Mouse (Mus musculus): ENCODE data around the gene Synpo2. TPM values are rescaled to one million over a fixed set of nuclear protein-coding genes. Genes with fewer than 3 reads are reported as not detected.

Synpo2 gene
- polyA plus RNA-seq, 1 experiment from 2014 or later: 2.2 TPM

- Histone ChIP-seq H3K9ac (replicated peaks; ENCODE audit: low read depth) (no peak overlapping the region), H3K9me3 (ENCODE audit: low read length) (no peaks in the 10 kb centered on the region), H3K4me1 (ENCODE audit: insufficient read depth, low read depth, low read length) (no peaks in the 10 kb centered on the region), H3K4me2 (replicated peaks; ENCODE audit: low read depth, low read length) (no peak overlapping the region), H3K36me3 (ENCODE audit: insufficient read depth, low read length) (no peaks in the 10 kb centered on the region), H3K27ac (ENCODE audit: low read length) (no peak overlapping the region), H3K27me3 (replicated peaks; ENCODE audit: insufficient read depth, low read length) (no peaks in the 10 kb centered on the region), H3K4me3 (ENCODE audit: low read depth, low read length) (no peak overlapping the region)
- no peak for TF ChIP-seq EP300 (IDR thresholded peaks at IDR 0.05)
- no peak for TF ChIP-seq CTCF (IDR thresholded peaks at IDR 0.05)
- ATAC-seq: no peak
- 59% methylated on average over 10 of the region's 10 CpGs for WGBS
- DNase-seq (ENCODE audit: low spot score): no peak
Observed at GRCm38 (mm10) chr3:123185238-123185925, 50.6 kb downstream of the Synpo2 start.

- Histone ChIP-seq H3K27ac (ENCODE audit: low read length) (no peak overlapping the region), H3K4me1 (ENCODE audit: insufficient read depth, low read depth, low read length) (no peaks in the 10 kb centered on the region), H3K9me3 (ENCODE audit: low read length) (no peaks in the 10 kb centered on the region), H3K36me3 (ENCODE audit: insufficient read depth, low read length) (no peaks in the 10 kb centered on the region), H3K4me3 (ENCODE audit: low read depth, low read length) (no peak overlapping the region), H3K27me3 (replicated peaks; ENCODE audit: insufficient read depth, low read length) (no peaks in the 10 kb centered on the region), H3K4me2 (replicated peaks; ENCODE audit: low read depth, low read length) (no peak overlapping the region), H3K9ac (replicated peaks; ENCODE audit: low read depth) (no peak overlapping the region)
- DNase-seq (ENCODE audit: low spot score) (no peak), ATAC-seq (no peak)
- WGBS: 69% methylated on average over 10 of the region's 10 CpGs
- TF ChIP-seq CTCF (IDR thresholded peaks at IDR 0.05) (no peak), EP300 (IDR thresholded peaks at IDR 0.05) (no peak)
Observed at GRCm38 (mm10) chr3:123184281-123184680, 51.7 kb downstream of the Synpo2 start.

GRCm38 (mm10) chr3:123179508-123179907 is 56.4 kb downstream of the Synpo2 start:
- Histone ChIP-seq H3K4me3 (ENCODE audit: low read depth, low read length) (no peak overlapping the region), H3K4me1 (ENCODE audit: insufficient read depth, low read depth, low read length) (no peaks in the 10 kb centered on the region), H3K9ac (replicated peaks; ENCODE audit: low read depth) (no peak overlapping the region), H3K9me3 (ENCODE audit: low read length) (no peaks in the 10 kb centered on the region), H3K36me3 (ENCODE audit: insufficient read depth, low read length) (no peaks in the 10 kb centered on the region), H3K27ac (ENCODE audit: low read length) (no peak overlapping the region), H3K27me3 (replicated peaks; ENCODE audit: insufficient read depth, low read length) (no peaks in the 10 kb centered on the region), H3K4me2 (replicated peaks; ENCODE audit: low read depth, low read length) (no peak overlapping the region)
- DNase-seq (ENCODE audit: low spot score) (no peak), ATAC-seq (peak; percentile 21; the same call in 1 of the 2 replicates)
- WGBS: 12% methylated on average over 8 of the region's 8 CpGs
- TF ChIP-seq EP300 (IDR thresholded peaks at IDR 0.05) (no peak), CTCF (IDR thresholded peaks at IDR 0.05) (no peak)

- H3K9ac ChIP-seq (replicated peaks; ENCODE audit: low read depth): no peak overlapping the region
- TF ChIP-seq EP300 (IDR thresholded peaks at IDR 0.05) (no peak), CTCF (IDR thresholded peaks at IDR 0.05) (no peak)
- DNase-seq (ENCODE audit: low spot score): no peak
- no peaks in the 10 kb centered on the region for H3K4me1 ChIP-seq (ENCODE audit: insufficient read depth, low read depth, low read length)
- no peak for ATAC-seq
- no peaks in the 10 kb centered on the region for H3K9me3 ChIP-seq (ENCODE audit: low read length)
- H3K4me2 ChIP-seq (replicated peaks; ENCODE audit: low read depth, low read length): no peak overlapping the region
- no peak overlapping the region for H3K27ac ChIP-seq (ENCODE audit: low read length)
- no peaks in the 10 kb centered on the region for H3K27me3 ChIP-seq (replicated peaks; ENCODE audit: insufficient read depth, low read length)
- H3K4me3 ChIP-seq (ENCODE audit: low read depth, low read length): no peak overlapping the region
- WGBS: 83% methylated on average over 5 of the region's 5 CpGs
- H3K36me3 ChIP-seq (ENCODE audit: insufficient read depth, low read length): no peaks in the 10 kb centered on the region
Observed at GRCm38 (mm10) chr3:123179041-123179440, 56.9 kb downstream of the Synpo2 start.

- Histone ChIP-seq H3K27me3 (replicated peaks; ENCODE audit: insufficient read depth, low read length) (no peaks in the 10 kb centered on the region), H3K4me2 (replicated peaks; ENCODE audit: low read depth, low read length) (no peak overlapping the region), H3K36me3 (ENCODE audit: insufficient read depth, low read length) (no peaks in the 10 kb centered on the region), H3K4me1 (ENCODE audit: insufficient read depth, low read depth, low read length) (no peaks in the 10 kb centered on the region), H3K9me3 (ENCODE audit: low read length) (no peaks in the 10 kb centered on the region), H3K27ac (ENCODE audit: low read length) (no peak overlapping the region), H3K9ac (replicated peaks; ENCODE audit: low read depth) (no peak overlapping the region), H3K4me3 (ENCODE audit: low read depth, low read length) (no peak overlapping the region)
- 69% methylated on average over 4 of the region's 4 CpGs for WGBS
- DNase-seq (ENCODE audit: low spot score) (no peak), ATAC-seq (no peak)
- no peak for TF ChIP-seq CTCF (IDR thresholded peaks at IDR 0.05)
- no peak for TF ChIP-seq EP300 (IDR thresholded peaks at IDR 0.05)
Observed at GRCm38 (mm10) chr3:123178420-123178819, 57.5 kb downstream of the Synpo2 start.

GRCm38 (mm10) chr3:123176366-123177334 is 59.3 kb downstream of the Synpo2 start:
- no peak for DNase-seq (ENCODE audit: low spot score)
- TF ChIP-seq EP300 (IDR thresholded peaks at IDR 0.05): no peak
- no peak for TF ChIP-seq CTCF (IDR thresholded peaks at IDR 0.05)
- H3K36me3 ChIP-seq (ENCODE audit: insufficient read depth, low read length): no peaks in the 10 kb centered on the region
- H3K4me3 ChIP-seq (ENCODE audit: low read depth, low read length): no peak overlapping the region
- H3K27ac ChIP-seq (ENCODE audit: low read length): no peak overlapping the region
- no peak for ATAC-seq
- no peaks in the 10 kb centered on the region for H3K9me3 ChIP-seq (ENCODE audit: low read length)
- no peaks in the 10 kb centered on the region for H3K27me3 ChIP-seq (replicated peaks; ENCODE audit: insufficient read depth, low read length)
- WGBS: 61% methylated on average over 19 of the region's 19 CpGs
- H3K4me2 ChIP-seq (replicated peaks; ENCODE audit: low read depth, low read length): no peak overlapping the region
- no peak overlapping the region for H3K9ac ChIP-seq (replicated peaks; ENCODE audit: low read depth)
- H3K4me1 ChIP-seq (ENCODE audit: insufficient read depth, low read depth, low read length): no peaks in the 10 kb centered on the region

Measured in lung, postnatal 0 days (tissue).